Mouse (Mus musculus): ENCODE results near the gene Cdhr3.

- TF ChIP-seq POLR2A (IDR thresholded peaks at IDR 0.05; ENCODE audit: borderline replicate concordance, low read depth, low read length), result no peak
- TF ChIP-seq CTCF (IDR thresholded peaks at IDR 0.05; ENCODE audit: low read depth, low read length), result no peak
Measured at GRCm38 (mm10) chr12:33046434-33046833, 46.2 kb downstream of the Cdhr3 start.
